Mouse (Mus musculus): ENCODE results near the gene Skp2. TPM values are rescaled to one million over a fixed set of nuclear protein-coding genes. Genes with fewer than 3 reads are reported as not detected.

Skp2 gene
- polyA plus RNA-seq, 1 experiment from 2014 or later: 6.4 TPM

GRCm38 (mm10) chr15:9118852-9119251 is 36.4 kb downstream of the Skp2 start:
- DNase-seq: peak; percentile 44
- Histone ChIP-seq H3K4me2 (ENCODE audit: low read depth, low read length) (no peak overlapping the region), H3K27me3 (ENCODE audit: insufficient read depth, low read length) (no peaks in the 10 kb centered on the region), H3K36me3 (replicated peaks; ENCODE audit: insufficient read depth, low read length) (peaks cover 57% of the 10 kb centered on the region), H3K27ac (ENCODE audit: low read depth) (0 out of 2 replicates have a peak overlapping the region, but pooled peaks have one; percentile 30), H3K4me1 (ENCODE audit: insufficient read depth) (peaks cover 4% of the 10 kb centered on the region), H3K9ac (replicated peaks) (no peak overlapping the region), H3K9me3 (ENCODE audit: low read length) (no peaks in the 10 kb centered on the region), H3K4me3 (ENCODE audit: low read depth, low read length) (no peak overlapping the region)
- 72% methylated on average over 4 of the region's 4 CpGs for WGBS (ENCODE audit: insufficient replicate concordance)
- TF ChIP-seq EP300 (IDR thresholded peaks at IDR 0.05; ENCODE audit: low read depth) (no peak), CTCF (IDR thresholded peaks at IDR 0.05; ENCODE audit: low read depth) (no peak)
- ATAC-seq: peak; percentile 24

GRCm38 (mm10) chr15:9114599-9114998 is 40.6 kb downstream of the Skp2 start:
- peak; percentile 93 for ATAC-seq
- no peaks in the 10 kb centered on the region for H3K27me3 ChIP-seq (ENCODE audit: insufficient read depth, low read length)
- peaks cover 48% of the 10 kb centered on the region for H3K36me3 ChIP-seq (replicated peaks; ENCODE audit: insufficient read depth, low read length)
- H3K4me2 ChIP-seq (ENCODE audit: low read depth, low read length): peak overlapping the region; percentile 10; the same call in 1 of the 2 replicates
- TF ChIP-seq EP300 (IDR thresholded peaks at IDR 0.05; ENCODE audit: low read depth): peak; percentile 80
- TF ChIP-seq CTCF (IDR thresholded peaks at IDR 0.05; ENCODE audit: low read depth): no peak
- H3K4me3 ChIP-seq (ENCODE audit: low read depth, low read length): no peak overlapping the region
- peak; percentile 73 for DNase-seq
- H3K9ac ChIP-seq (replicated peaks): no peak overlapping the region
- H3K4me1 ChIP-seq (ENCODE audit: insufficient read depth): peaks cover 4% of the 10 kb centered on the region
- WGBS (ENCODE audit: insufficient replicate concordance): 56% methylated on average over 5 of the region's 5 CpGs
- H3K9me3 ChIP-seq (ENCODE audit: low read length): no peaks in the 10 kb centered on the region
- H3K27ac ChIP-seq (ENCODE audit: low read depth): peak overlapping the region; percentile 82

- Histone ChIP-seq H3K9ac (replicated peaks) (no peak overlapping the region), H3K9me3 (ENCODE audit: low read length) (no peaks in the 10 kb centered on the region), H3K36me3 (replicated peaks; ENCODE audit: insufficient read depth, low read length) (peaks cover 45% of the 10 kb centered on the region), H3K4me3 (ENCODE audit: low read depth, low read length) (no peak overlapping the region), H3K4me1 (ENCODE audit: insufficient read depth) (peaks cover 4% of the 10 kb centered on the region), H3K27ac (ENCODE audit: low read depth) (peak overlapping the region; percentile 71), H3K27me3 (ENCODE audit: insufficient read depth, low read length) (no peaks in the 10 kb centered on the region), H3K4me2 (ENCODE audit: low read depth, low read length) (peak overlapping the region; percentile 24; the same call in 1 of the 2 replicates)
- WGBS (ENCODE audit: insufficient replicate concordance): 67% methylated on average over 4 of the region's 4 CpGs
- ATAC-seq: peak; percentile 82
- DNase-seq: no peak
- TF ChIP-seq CTCF (IDR thresholded peaks at IDR 0.05; ENCODE audit: low read depth) (no peak), EP300 (IDR thresholded peaks at IDR 0.05; ENCODE audit: low read depth) (no peak)
These were observed 41.1 kb downstream of the Skp2 start for GRCm38 (mm10) chr15:9114131-9114530.

DNA sequence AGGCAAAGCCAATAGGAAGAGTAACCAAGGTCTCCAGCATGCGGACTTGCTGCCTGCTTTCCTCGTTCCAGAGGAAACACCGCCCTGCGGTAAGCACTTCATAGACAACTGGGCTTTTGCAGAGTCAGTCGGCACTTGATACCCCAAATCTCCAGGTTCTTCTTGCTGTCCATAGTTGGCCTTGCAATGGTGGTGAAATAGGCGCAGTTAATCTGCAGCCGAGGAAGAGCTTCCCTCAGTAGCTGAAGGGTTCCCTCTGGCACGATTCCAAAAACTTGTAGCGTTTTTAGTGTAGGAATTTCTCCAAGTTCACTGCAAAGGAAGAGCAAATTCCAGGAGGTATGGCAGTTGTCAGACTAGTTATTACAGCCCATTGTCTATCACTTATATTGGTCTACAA is 41.7 kb downstream of the Skp2 start:
- no peak for TF ChIP-seq EP300 (IDR thresholded peaks at IDR 0.05; ENCODE audit: low read depth)
- no peak for TF ChIP-seq CTCF (IDR thresholded peaks at IDR 0.05; ENCODE audit: low read depth)
- Histone ChIP-seq H3K4me1 (ENCODE audit: insufficient read depth) (peaks cover 4% of the 10 kb centered on the region), H3K4me2 (ENCODE audit: low read depth, low read length) (peak overlapping the region; percentile 24; the same call in 1 of the 2 replicates), H3K27me3 (ENCODE audit: insufficient read depth, low read length) (no peaks in the 10 kb centered on the region), H3K27ac (ENCODE audit: low read depth) (peak overlapping the region; percentile 71), H3K36me3 (replicated peaks; ENCODE audit: insufficient read depth, low read length) (peaks cover 46% of the 10 kb centered on the region), H3K4me3 (ENCODE audit: low read depth, low read length) (no peak overlapping the region), H3K9me3 (ENCODE audit: low read length) (no peaks in the 10 kb centered on the region), H3K9ac (replicated peaks) (no peak overlapping the region)
- DNase-seq: no peak
- WGBS (ENCODE audit: insufficient replicate concordance): 65% methylated on average over 9 of the region's 9 CpGs
- no peak for ATAC-seq

DNA sequence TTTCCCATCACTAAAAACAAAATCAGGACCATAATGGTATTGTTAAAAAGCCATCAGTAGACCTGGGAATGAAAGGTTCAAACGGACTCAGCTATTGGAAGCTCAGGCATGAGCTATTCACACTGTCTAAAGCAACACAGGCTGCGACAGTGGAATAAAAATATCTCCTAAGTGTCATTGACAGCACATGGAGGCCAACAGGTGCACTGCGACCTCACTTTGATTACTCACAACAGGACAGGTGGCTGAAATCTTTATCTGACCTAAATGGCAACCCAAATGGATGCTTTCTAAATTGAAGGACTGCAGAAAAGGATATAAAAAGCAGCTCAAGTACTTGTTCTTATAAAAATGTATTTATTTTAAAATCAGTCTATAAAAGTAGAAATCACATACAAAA is 43.6 kb downstream of the Skp2 start:
- WGBS (ENCODE audit: insufficient replicate concordance): 70% methylated on average over 3 of the region's 3 CpGs
- no peak overlapping the region for H3K4me2 ChIP-seq (ENCODE audit: low read depth, low read length)
- H3K9ac ChIP-seq (replicated peaks): no peak overlapping the region
- no peak for TF ChIP-seq EP300 (IDR thresholded peaks at IDR 0.05; ENCODE audit: low read depth)
- no peak for TF ChIP-seq CTCF (IDR thresholded peaks at IDR 0.05; ENCODE audit: low read depth)
- H3K36me3 ChIP-seq (replicated peaks; ENCODE audit: insufficient read depth, low read length): peaks cover 52% of the 10 kb centered on the region
- H3K27ac ChIP-seq (ENCODE audit: low read depth): peak overlapping the region; percentile 51; the same call in 1 of the 2 replicates
- ATAC-seq (no peak), DNase-seq (no peak)
- no peak overlapping the region for H3K4me3 ChIP-seq (ENCODE audit: low read depth, low read length)
- H3K4me1 ChIP-seq (ENCODE audit: insufficient read depth): peaks cover 4% of the 10 kb centered on the region
- no peaks in the 10 kb centered on the region for H3K9me3 ChIP-seq (ENCODE audit: low read length)
- H3K27me3 ChIP-seq (ENCODE audit: insufficient read depth, low read length): no peaks in the 10 kb centered on the region

GRCm38 (mm10) chr15:9110526-9111347 is 44.5 kb downstream of the Skp2 start:
- peaks cover 4% of the 10 kb centered on the region for H3K4me1 ChIP-seq (ENCODE audit: insufficient read depth)
- no peak overlapping the region for H3K4me2 ChIP-seq (ENCODE audit: low read depth, low read length)
- ATAC-seq (no peak), DNase-seq (no peak)
- H3K27ac ChIP-seq (ENCODE audit: low read depth): no peak overlapping the region
- no peak for TF ChIP-seq CTCF (IDR thresholded peaks at IDR 0.05; ENCODE audit: low read depth)
- TF ChIP-seq EP300 (IDR thresholded peaks at IDR 0.05; ENCODE audit: low read depth): no peak
- WGBS (ENCODE audit: insufficient replicate concordance): 77% methylated on average over 6 of the region's 6 CpGs
- H3K9ac ChIP-seq (replicated peaks): no peak overlapping the region
- no peaks in the 10 kb centered on the region for H3K9me3 ChIP-seq (ENCODE audit: low read length)
- no peak overlapping the region for H3K4me3 ChIP-seq (ENCODE audit: low read depth, low read length)
- peaks cover 51% of the 10 kb centered on the region for H3K36me3 ChIP-seq (replicated peaks; ENCODE audit: insufficient read depth, low read length)
- no peaks in the 10 kb centered on the region for H3K27me3 ChIP-seq (ENCODE audit: insufficient read depth, low read length)

Data from liver, postnatal 0 days (tissue).